Mouse (Mus musculus) midbrain, embryonic 13.5 days (tissue): ENCODE measurements around the gene Abtb1. TPM values are rescaled to one million over a fixed set of nuclear protein-coding genes. Genes with fewer than 3 reads are reported as not detected.

Source experiments
- ATAC-seq: fragments of 200-750 bp; cut with Nextera tagmentation; 2 replicates; pipeline ENCODE4 v1.8.0; 2017; ENCODE audit warnings: mild to moderate bottlenecking, moderate TSS enrichment, moderate library complexity
- H3K27ac ChIP-seq: fragments of 300-500 bp; sonication (generic); 2 replicates; pipeline ENCODE4 v1.5.1; 2015; ENCODE audit warnings: inconsistent platforms, mild to moderate bottlenecking, moderate library complexity
- H3K27me3 ChIP-seq: fragments of 300-500 bp; sonication (generic); 2 replicates; pipeline ENCODE4 v1.6.1; 2015; ENCODE audit warnings: mild to moderate bottlenecking, inconsistent platforms
- H3K36me3 ChIP-seq: fragments of 300-500 bp; sonication (generic); 2 replicates; pipeline ENCODE4 v1.6.1; 2015; ENCODE audit warnings: mild to moderate bottlenecking, inconsistent platforms
- H3K4me1 ChIP-seq: fragments of 300-500 bp; sonication (generic); replicated peaks from 2 replicates; pipeline ENCODE4 v1.6.1; 2015; ENCODE audit warnings: inconsistent platforms
- H3K4me2 ChIP-seq: fragments of 300-500 bp; sonication (generic); replicated peaks from 2 replicates; pipeline ENCODE4 v1.6.1; 2015; ENCODE audit warnings: moderate library complexity, mild to moderate bottlenecking, inconsistent platforms
- H3K4me3 ChIP-seq: fragments of 300-500 bp; sonication (generic); replicated peaks from 2 replicates; pipeline ENCODE4 v1.5.1; 2015; ENCODE audit warnings: mild to moderate bottlenecking, inconsistent platforms
- H3K9ac ChIP-seq: fragments of 300-500 bp; sonication (generic); replicated peaks from 2 replicates; pipeline ENCODE4 v1.6.1; 2015; ENCODE audit warnings: mild to moderate bottlenecking, inconsistent platforms
- H3K9me3 ChIP-seq: fragments of 300-500 bp; sonication (generic); 2 replicates; pipeline ENCODE4 v1.6.1; 2016; ENCODE audit warnings: mild to moderate bottlenecking, inconsistent platforms
- WGBS: fragments of 180-500 bp; shearing (Covaris S2); methylation state at CpG from one replicate; pipeline ENCODE4 v1.1.7; 2015; 5-methylcytosine and 5-hydroxymethylcytosine counted together
- polyA plus RNA-seq: library from polyadenylated mRNA; unstranded; fragments of >200 nt; fragmentation: Nextera tagmentation; extraction: Ambion mirVana; gene quantifications from 2 replicates; pipeline ENCODE4 v1.2.1, GENCODE M21; 2015

The Abtb1 gene
- polyA plus RNA-seq, 1 experiment from 2014 or later: 35.9 TPM

- Histone ChIP-seq H3K9ac (peak overlapping the region; percentile 98), H3K4me1 (peaks cover 48% of the 10 kb centered on the region), H3K36me3 (no peaks in the 10 kb centered on the region), H3K4me3 (peak overlapping the region; percentile 96), H3K27me3 (peaks cover 5% of the 10 kb centered on the region; the same call in 1 of the 2 replicates), H3K4me2 (peak overlapping the region; percentile 94), H3K9me3 (no peaks in the 10 kb centered on the region), H3K27ac (peak overlapping the region; percentile 93)
- peak; percentile 66 for ATAC-seq
- 2% methylated on average over 68 of the region's 74 CpGs for WGBS
Measured at GRCm38 (mm10) chr6:88873965-88874867, 32.4 kb upstream of the Abtb1 start.

GRCm38 (mm10) chr6:88872811-88873210 lies 31.0 kb upstream of the Abtb1 start:
- 9% methylated on average over 7 of the region's 7 CpGs for WGBS
- H3K4me1 ChIP-seq: peaks cover 49% of the 10 kb centered on the region
- peak overlapping the region; percentile 98 for H3K9ac ChIP-seq
- ATAC-seq: peak; percentile 54
- peaks cover 5% of the 10 kb centered on the region; the same call in 1 of the 2 replicates for H3K27me3 ChIP-seq
- no peaks in the 10 kb centered on the region for H3K36me3 ChIP-seq
- H3K27ac ChIP-seq: peak overlapping the region; percentile 93
- H3K9me3 ChIP-seq: no peaks in the 10 kb centered on the region
- peak overlapping the region; percentile 94 for H3K4me2 ChIP-seq
- peak overlapping the region; percentile 96 for H3K4me3 ChIP-seq

GRCm38 (mm10) chr6:88871546-88871945 lies 29.8 kb upstream of the Abtb1 start:
- Histone ChIP-seq H3K4me1 (peaks cover 58% of the 10 kb centered on the region), H3K4me2 (peak overlapping the region; percentile 94), H3K27me3 (peaks cover 5% of the 10 kb centered on the region; the same call in 1 of the 2 replicates), H3K9ac (0 out of 2 replicates have a peak overlapping the region, but pooled peaks have one; percentile 19), H3K4me3 (peak overlapping the region; percentile 96), H3K27ac (peak overlapping the region; percentile 93), H3K36me3 (peaks cover 8% of the 10 kb centered on the region; the same call in 1 of the 2 replicates), H3K9me3 (no peaks in the 10 kb centered on the region)
- 26% methylated on average over 8 of the region's 8 CpGs for WGBS
- no peak for ATAC-seq

DNA sequence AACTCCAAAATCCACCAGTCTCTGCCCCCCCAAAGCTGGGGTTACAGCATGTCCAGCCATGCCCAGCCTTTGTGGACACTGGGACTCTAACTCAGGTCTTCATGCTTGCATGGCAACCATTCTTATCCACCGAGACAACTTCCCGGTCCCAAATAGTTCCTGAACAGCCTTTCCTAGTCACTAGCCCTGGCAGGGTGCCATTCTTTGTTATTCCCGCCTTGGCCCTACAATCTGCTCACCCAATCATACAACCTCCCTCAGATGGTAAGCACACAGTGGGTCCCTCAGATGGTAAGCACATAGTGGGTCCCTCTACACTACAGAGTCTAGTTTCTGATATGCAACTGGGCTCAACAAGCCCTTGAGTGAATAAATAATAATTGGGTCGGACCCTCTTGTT lies 28.8 kb upstream of the Abtb1 start:
- 58% methylated on average over 4 of the region's 4 CpGs for WGBS
- Histone ChIP-seq H3K4me3 (no peak overlapping the region), H3K27me3 (no peaks in the 10 kb centered on the region), H3K4me2 (no peak overlapping the region), H3K9ac (no peak overlapping the region), H3K36me3 (peaks cover 14% of the 10 kb centered on the region; the same call in 1 of the 2 replicates), H3K4me1 (peaks cover 64% of the 10 kb centered on the region), H3K9me3 (no peaks in the 10 kb centered on the region), H3K27ac (peak overlapping the region; percentile 93)
- ATAC-seq: no peak

- Histone ChIP-seq H3K27me3 (no peaks in the 10 kb centered on the region), H3K4me2 (no peak overlapping the region), H3K36me3 (peaks cover 25% of the 10 kb centered on the region), H3K4me3 (no peak overlapping the region), H3K9ac (no peak overlapping the region), H3K9me3 (no peaks in the 10 kb centered on the region), H3K27ac (no peak overlapping the region), H3K4me1 (peaks cover 64% of the 10 kb centered on the region)
- 90% methylated on average over 7 of the region's 7 CpGs for WGBS
- ATAC-seq: no peak
Measured at GRCm38 (mm10) chr6:88869459-88869858, 27.7 kb upstream of the Abtb1 start.

DNA sequence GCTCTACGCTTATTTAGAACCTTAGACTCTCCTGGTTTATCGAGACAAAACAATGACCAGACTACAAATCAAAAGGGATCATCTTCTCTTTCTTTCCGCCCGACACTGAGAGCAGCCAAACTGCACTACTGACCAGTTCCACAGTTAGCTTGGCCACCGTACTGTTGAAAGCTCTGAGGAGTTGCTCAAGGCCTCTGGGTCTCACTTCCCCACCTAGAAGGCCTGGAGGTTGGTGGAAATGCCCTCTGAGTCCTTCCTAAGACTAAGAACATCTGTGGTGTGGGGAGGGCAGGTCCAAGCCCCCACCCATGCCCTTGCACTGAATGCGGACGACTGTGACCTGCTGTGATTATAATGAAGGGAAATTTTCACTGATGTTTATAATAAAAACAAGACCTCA lies 23.9 kb upstream of the Abtb1 start:
- no peak overlapping the region for H3K4me2 ChIP-seq
- H3K27me3 ChIP-seq: no peaks in the 10 kb centered on the region
- no peak for ATAC-seq
- H3K36me3 ChIP-seq: peaks cover 61% of the 10 kb centered on the region
- H3K4me1 ChIP-seq: peaks cover 31% of the 10 kb centered on the region
- H3K4me3 ChIP-seq: no peak overlapping the region
- H3K9ac ChIP-seq: no peak overlapping the region
- H3K27ac ChIP-seq: no peak overlapping the region
- H3K9me3 ChIP-seq: no peaks in the 10 kb centered on the region
- 78% methylated on average over 7 of the region's 7 CpGs for WGBS

DNA sequence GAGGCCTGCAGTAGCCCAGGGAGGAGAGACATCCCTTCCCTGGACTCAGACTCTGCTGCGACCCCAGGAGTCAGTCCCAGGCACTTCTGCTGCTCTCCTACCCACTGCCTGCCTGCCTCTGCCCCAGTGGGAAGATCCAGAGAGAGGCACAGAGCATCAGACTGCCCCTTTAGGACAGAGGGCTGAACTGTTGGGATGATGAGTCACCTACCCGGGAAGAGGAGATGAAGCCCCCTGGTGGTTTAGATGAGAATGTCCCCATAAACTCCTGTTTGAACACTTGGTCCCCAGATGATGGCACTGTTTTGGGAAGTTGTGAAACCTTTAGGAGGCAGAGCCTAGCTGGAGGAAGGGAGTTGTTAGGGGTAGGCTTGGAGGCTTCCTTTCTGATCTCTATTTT lies 19.1 kb upstream of the Abtb1 start:
- H3K27ac ChIP-seq: no peak overlapping the region
- no peak overlapping the region for H3K9ac ChIP-seq
- H3K36me3 ChIP-seq: peaks cover 96% of the 10 kb centered on the region
- H3K9me3 ChIP-seq: no peaks in the 10 kb centered on the region
- no peaks in the 10 kb centered on the region for H3K27me3 ChIP-seq
- no peak overlapping the region for H3K4me3 ChIP-seq
- H3K4me1 ChIP-seq: peaks cover 5% of the 10 kb centered on the region; the same call in 1 of the 2 replicates
- 13% methylated on average over 2 of the region's 2 CpGs for WGBS
- no peak overlapping the region for H3K4me2 ChIP-seq
- peak; percentile 61; the same call in 1 of the 2 replicates for ATAC-seq

DNA sequence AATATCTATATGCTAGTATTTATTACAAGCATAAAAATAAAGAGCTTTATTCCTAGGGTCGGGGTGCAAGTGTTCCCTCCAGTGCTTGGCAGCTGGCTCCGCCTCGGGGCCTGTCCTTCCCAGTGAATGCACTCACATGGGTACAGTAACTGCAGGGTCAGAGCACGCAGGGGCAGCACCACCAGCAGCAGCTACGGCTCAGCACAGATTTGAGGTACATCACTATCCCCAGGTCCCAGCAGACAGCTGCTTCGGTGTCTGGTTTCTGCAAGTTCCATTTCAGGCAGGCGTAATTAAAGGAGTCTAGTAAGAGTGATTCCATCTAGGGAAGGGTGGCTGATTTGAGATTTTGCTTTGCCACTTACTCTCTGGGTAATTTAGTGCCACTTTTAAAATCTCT lies 16.6 kb upstream of the Abtb1 start:
- Histone ChIP-seq H3K9me3 (no peaks in the 10 kb centered on the region), H3K36me3 (peaks cover 87% of the 10 kb centered on the region), H3K9ac (no peak overlapping the region), H3K4me3 (no peak overlapping the region), H3K27me3 (no peaks in the 10 kb centered on the region), H3K4me1 (peaks cover 11% of the 10 kb centered on the region; the same call in 1 of the 2 replicates), H3K27ac (no peak overlapping the region), H3K4me2 (no peak overlapping the region)
- 81% methylated on average over 7 of the region's 7 CpGs for WGBS
- no peak for ATAC-seq

DNA sequence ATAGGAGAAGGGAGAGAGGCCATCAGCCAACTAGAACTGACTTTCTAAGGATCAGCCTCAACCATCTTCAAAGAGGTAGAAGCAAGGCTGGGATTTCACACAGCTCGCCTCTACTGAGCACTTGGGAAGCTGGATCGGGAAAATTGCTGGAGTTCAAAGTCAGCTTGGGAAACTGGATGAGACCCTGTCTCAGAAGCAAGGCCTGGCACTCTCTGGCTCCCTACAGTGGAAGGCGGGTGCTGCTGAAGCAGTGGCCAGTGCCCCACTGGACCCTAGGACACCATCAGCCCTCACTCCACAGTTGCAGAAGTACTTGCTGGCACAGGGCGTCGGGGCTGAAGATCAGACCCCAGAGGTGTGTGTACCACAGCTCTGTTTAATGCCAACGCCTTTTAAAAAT lies 16.0 kb upstream of the Abtb1 start:
- H3K27ac ChIP-seq: 0 out of 2 replicates have a peak overlapping the region, but pooled peaks have one; percentile 14
- WGBS: 85% methylated on average over 6 of the region's 6 CpGs
- H3K36me3 ChIP-seq: peaks cover 86% of the 10 kb centered on the region

DNA sequence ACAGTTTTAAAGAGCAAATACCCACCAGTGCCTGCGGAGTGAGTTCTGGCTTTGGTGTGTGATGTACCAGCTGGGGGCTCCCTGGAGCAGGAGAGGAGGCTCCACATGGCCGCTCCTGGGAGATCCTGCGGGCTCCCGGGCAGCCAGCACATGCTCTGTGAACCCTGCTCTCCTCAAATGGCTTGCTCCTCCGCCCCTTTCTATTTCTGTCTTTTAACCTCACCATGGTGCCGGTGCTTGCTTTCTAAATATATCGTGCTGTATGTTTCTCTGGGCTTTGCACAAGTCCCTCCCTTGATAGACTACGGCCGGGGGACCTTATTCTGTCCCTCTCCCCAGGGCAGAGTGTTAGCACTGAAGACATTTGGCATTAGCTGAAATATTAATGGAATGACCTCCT lies 15.5 kb upstream of the Abtb1 start:
- Histone ChIP-seq H3K9ac (no peak overlapping the region), H3K36me3 (peaks cover 84% of the 10 kb centered on the region), H3K4me3 (no peak overlapping the region), H3K4me2 (no peak overlapping the region), H3K4me1 (peaks cover 11% of the 10 kb centered on the region; the same call in 1 of the 2 replicates), H3K27ac (0 out of 2 replicates have a peak overlapping the region, but pooled peaks have one; percentile 14), H3K9me3 (no peaks in the 10 kb centered on the region), H3K27me3 (no peaks in the 10 kb centered on the region)
- no peak for ATAC-seq
- WGBS: 48% methylated on average over 9 of the region's 9 CpGs

More for the DNA sequence above, 16.0 kb upstream of the Abtb1 start:
- ATAC-seq: no peak
- Histone ChIP-seq H3K4me3 (no peak overlapping the region), H3K9ac (no peak overlapping the region), H3K4me2 (no peak overlapping the region), H3K27me3 (no peaks in the 10 kb centered on the region), H3K9me3 (no peaks in the 10 kb centered on the region), H3K4me1 (peaks cover 11% of the 10 kb centered on the region; the same call in 1 of the 2 replicates)

DNA sequence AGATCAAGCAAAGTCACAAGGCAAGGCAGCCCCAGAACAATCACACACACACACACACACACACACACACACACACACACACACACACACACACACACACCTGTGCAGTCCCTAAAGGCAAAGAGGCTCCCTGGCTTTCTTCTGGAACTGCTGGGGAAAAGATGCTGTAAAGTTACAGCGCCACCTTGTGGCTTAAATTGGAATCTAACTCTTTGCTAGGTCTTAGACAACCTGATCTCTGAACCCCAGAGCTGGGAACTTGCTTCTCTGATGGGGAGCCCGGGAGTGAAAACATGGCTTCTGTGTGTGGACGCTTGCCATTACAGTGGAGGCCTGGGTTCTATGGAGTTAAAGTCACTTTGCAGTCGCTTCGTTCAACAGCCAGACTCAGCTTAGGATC lies 13.9 kb upstream of the Abtb1 start:
- Histone ChIP-seq H3K27ac (no peak overlapping the region), H3K27me3 (no peaks in the 10 kb centered on the region), H3K4me1 (peaks cover 11% of the 10 kb centered on the region; the same call in 1 of the 2 replicates), H3K36me3 (peaks cover 79% of the 10 kb centered on the region), H3K9ac (no peak overlapping the region), H3K4me2 (no peak overlapping the region), H3K4me3 (no peak overlapping the region), H3K9me3 (no peaks in the 10 kb centered on the region)
- peak; percentile 51 for ATAC-seq
- WGBS: 18% methylated on average over 5 of the region's 5 CpGs

GRCm38 (mm10) chr6:88854509-88854908 lies 12.7 kb upstream of the Abtb1 start:
- Histone ChIP-seq H3K4me1 (peaks cover 11% of the 10 kb centered on the region; the same call in 1 of the 2 replicates), H3K27me3 (no peaks in the 10 kb centered on the region), H3K36me3 (peaks cover 79% of the 10 kb centered on the region), H3K9me3 (no peaks in the 10 kb centered on the region), H3K27ac (no peak overlapping the region), H3K9ac (no peak overlapping the region), H3K4me2 (no peak overlapping the region), H3K4me3 (no peak overlapping the region)
- WGBS: 82% methylated on average over 5 of the region's 5 CpGs
- ATAC-seq: no peak
